Mouse (Mus musculus) intestine, embryonic 16.5 days (tissue): Measurements from ENCODE around the gene Ksr1. TPM values are rescaled to one million over a fixed set of nuclear protein-coding genes. Genes with fewer than 3 reads are reported as not detected.
A peak's percentile ranks its signal among the peaks of the same experiment; 100 is the strongest.

ENCODE experiments used
- ATAC-seq: fragments of 200-750 bp; cut with Nextera tagmentation; 2 replicates; pipeline ENCODE4 v1.8.0; 2017; ENCODE audit warnings: moderate TSS enrichment, moderate library complexity
- H3K27ac ChIP-seq: fragments of 300-500 bp; sonication (generic); 2 replicates; pipeline ENCODE4 v1.5.1; 2014; ENCODE audit warnings: mild to moderate bottlenecking, low read length
- H3K27me3 ChIP-seq: fragments of 300-500 bp; sonication (generic); replicated peaks from 2 replicates; pipeline ENCODE4 v1.6.1; 2014; ENCODE audit warnings: low read length, control low read depth, mixed read lengths; ENCODE audit not compliant: control insufficient read depth, insufficient read depth
- H3K36me3 ChIP-seq: fragments of 300-500 bp; sonication (generic); 2 replicates; pipeline ENCODE4 v1.6.1; 2014; ENCODE audit warnings: low read length, control low read depth; ENCODE audit not compliant: control insufficient read depth, insufficient read depth
- H3K4me1 ChIP-seq: fragments of 300-500 bp; sonication (generic); 2 replicates; pipeline ENCODE4 v1.6.1; 2014; ENCODE audit warnings: low read length, control low read depth, mixed read lengths; ENCODE audit not compliant: control insufficient read depth, insufficient read depth
- H3K4me2 ChIP-seq: fragments of 300-500 bp; sonication (generic); 2 replicates; pipeline ENCODE4 v1.6.1; 2014; ENCODE audit warnings: low read depth, low read length, control low read depth
- H3K4me3 ChIP-seq: fragments of 300-500 bp; sonication (generic); 2 replicates; pipeline ENCODE4 v1.5.1; 2014; ENCODE audit warnings: mild to moderate bottlenecking, low read length
- H3K9ac ChIP-seq: fragments of 300-500 bp; sonication (generic); 2 replicates; pipeline ENCODE4 v1.6.1; 2014; ENCODE audit warnings: low read depth, low read length
- H3K9me3 ChIP-seq: fragments of 300-500 bp; sonication (generic); 2 replicates; pipeline ENCODE4 v1.6.1; 2016; ENCODE audit warnings: low read length, control low read depth; ENCODE audit not compliant: control insufficient read depth
- WGBS: fragments of 180-500 bp; shearing (Covaris S2); extraction: QIAGEN DNeasy Blood & Tissue Kit; methylation state at CpG from one replicate; pipeline ENCODE4 v1.1.7; 2014; 5-methylcytosine and 5-hydroxymethylcytosine counted together
- polyA plus RNA-seq: library from polyadenylated mRNA; unstranded; fragments of >200 nt; fragmentation: Nextera tagmentation; extraction: Ambion mirVana; gene quantifications from 2 replicates; pipeline ENCODE4 v1.2.1, GENCODE M21; 2015

Gene Ksr1
- polyA plus RNA-seq, 1 experiment from 2014 or later: 4.1 TPM

- H3K27ac ChIP-seq: peak overlapping the region; percentile 21; the same call in 1 of the 2 replicates
Measured at GRCm38 (mm10) chr11:79061839-79062238, 84.4 kb downstream of the Ksr1 start.

DNA sequence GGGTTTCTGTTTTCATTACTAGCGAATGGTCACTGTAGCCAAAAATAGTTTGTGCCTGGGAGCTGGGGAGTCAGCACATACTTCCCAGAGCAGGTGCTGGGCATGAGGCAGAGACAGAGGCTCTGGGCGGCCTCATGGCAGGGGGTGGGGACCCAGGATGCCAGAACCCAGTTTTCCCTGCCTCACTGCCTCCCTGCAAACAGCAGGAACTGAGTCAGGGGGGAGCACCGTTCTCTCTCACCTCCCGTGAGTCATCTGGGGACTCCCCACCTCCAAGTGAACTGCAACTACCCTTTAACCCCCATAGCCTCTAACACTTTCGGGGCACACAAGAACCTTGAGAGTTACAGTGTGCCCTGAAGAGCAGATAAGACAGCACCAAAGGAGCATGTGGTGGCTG, 86.4 kb downstream of the Ksr1 start:
- H3K27me3 ChIP-seq: no peaks in the 10 kb centered on the region
- no peak overlapping the region for H3K4me3 ChIP-seq
- H3K4me2 ChIP-seq: no peak overlapping the region
- WGBS: 70% methylated on average over 5 of the region's 5 CpGs
- H3K9me3 ChIP-seq: no peaks in the 10 kb centered on the region
- H3K9ac ChIP-seq: 0 out of 2 replicates have a peak overlapping the region, but pooled peaks have one; percentile 32
- no peak overlapping the region for H3K27ac ChIP-seq
- no peaks in the 10 kb centered on the region for H3K36me3 ChIP-seq
- H3K4me1 ChIP-seq: peaks cover 18% of the 10 kb centered on the region; the same call in 1 of the 2 replicates
- no peak for ATAC-seq

More at GRCm38 (mm10) chr11:79061839-79062238, 84.4 kb downstream of the Ksr1 start:
- H3K27me3 ChIP-seq: no peaks in the 10 kb centered on the region
- WGBS: 55% methylated on average over 7 of the region's 7 CpGs
- peak; percentile 93 for ATAC-seq
- 0 out of 2 replicates have a peak overlapping the region, but pooled peaks have one; percentile 24 for H3K9ac ChIP-seq
- peaks cover 26% of the 10 kb centered on the region for H3K4me1 ChIP-seq
- peak overlapping the region; percentile 20 for H3K4me3 ChIP-seq
- H3K4me2 ChIP-seq: 0 out of 2 replicates have a peak overlapping the region, but pooled peaks have one; percentile 31
- H3K9me3 ChIP-seq: no peaks in the 10 kb centered on the region
- H3K36me3 ChIP-seq: no peaks in the 10 kb centered on the region

- peaks cover 21% of the 10 kb centered on the region; the same call in 1 of the 2 replicates for H3K4me1 ChIP-seq
- H3K9me3 ChIP-seq: no peaks in the 10 kb centered on the region
- no peak overlapping the region for H3K4me3 ChIP-seq
- 85% methylated on average over 4 of the region's 4 CpGs for WGBS
- H3K4me2 ChIP-seq: no peak overlapping the region
- no peaks in the 10 kb centered on the region for H3K27me3 ChIP-seq
- no peak for ATAC-seq
- no peaks in the 10 kb centered on the region for H3K36me3 ChIP-seq
- no peak overlapping the region for H3K27ac ChIP-seq
- H3K9ac ChIP-seq: no peak overlapping the region
Measured at GRCm38 (mm10) chr11:79059062-79059461, 87.1 kb downstream of the Ksr1 start.

- 78% methylated on average over 6 of the region's 6 CpGs for WGBS
- ATAC-seq: no peak
- H3K27ac ChIP-seq: no peak overlapping the region
- H3K4me1 ChIP-seq: peaks cover 21% of the 10 kb centered on the region; the same call in 1 of the 2 replicates
- H3K4me2 ChIP-seq: no peak overlapping the region
- H3K27me3 ChIP-seq: no peaks in the 10 kb centered on the region
- no peaks in the 10 kb centered on the region for H3K36me3 ChIP-seq
- H3K9ac ChIP-seq: no peak overlapping the region
- no peaks in the 10 kb centered on the region for H3K9me3 ChIP-seq
- H3K4me3 ChIP-seq: no peak overlapping the region
Measured at GRCm38 (mm10) chr11:79058610-79059009, 87.6 kb downstream of the Ksr1 start.

GRCm38 (mm10) chr11:79057809-79058208, 88.4 kb downstream of the Ksr1 start:
- no peaks in the 10 kb centered on the region for H3K36me3 ChIP-seq
- H3K4me2 ChIP-seq: no peak overlapping the region
- H3K4me3 ChIP-seq: no peak overlapping the region
- no peaks in the 10 kb centered on the region for H3K27me3 ChIP-seq
- no peaks in the 10 kb centered on the region for H3K9me3 ChIP-seq
- no peak overlapping the region for H3K27ac ChIP-seq
- no peak for ATAC-seq
- H3K9ac ChIP-seq: no peak overlapping the region
- WGBS: 31% methylated on average over 4 of the region's 4 CpGs
- peaks cover 21% of the 10 kb centered on the region; the same call in 1 of the 2 replicates for H3K4me1 ChIP-seq

DNA sequence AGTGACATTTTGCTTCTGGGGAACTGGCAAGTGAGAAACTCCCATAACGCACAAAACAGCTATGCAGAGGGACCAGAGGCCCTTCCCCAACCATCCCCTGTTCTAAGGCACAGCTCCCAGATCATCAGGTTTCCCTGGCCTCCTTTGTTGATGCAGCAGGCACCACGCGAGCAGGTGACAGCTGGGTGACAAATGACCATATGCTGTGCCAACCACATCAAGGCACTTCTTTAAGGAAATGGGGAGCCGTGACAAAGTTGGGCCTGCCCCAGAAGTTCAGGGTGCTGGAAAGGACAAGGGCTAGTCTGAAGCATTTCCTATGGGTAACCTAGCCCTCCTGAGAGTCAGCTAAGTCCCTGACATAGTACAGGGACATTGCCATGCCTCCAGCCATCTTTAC, 89.3 kb downstream of the Ksr1 start:
- no peaks in the 10 kb centered on the region for H3K36me3 ChIP-seq
- no peak overlapping the region for H3K4me2 ChIP-seq
- H3K9me3 ChIP-seq: no peaks in the 10 kb centered on the region
- H3K9ac ChIP-seq: no peak overlapping the region
- H3K4me3 ChIP-seq: no peak overlapping the region
- peaks cover 14% of the 10 kb centered on the region; the same call in 1 of the 2 replicates for H3K4me1 ChIP-seq
- no peak overlapping the region for H3K27ac ChIP-seq
- no peak for ATAC-seq
- 53% methylated on average over 4 of the region's 4 CpGs for WGBS
- H3K27me3 ChIP-seq: no peaks in the 10 kb centered on the region

DNA sequence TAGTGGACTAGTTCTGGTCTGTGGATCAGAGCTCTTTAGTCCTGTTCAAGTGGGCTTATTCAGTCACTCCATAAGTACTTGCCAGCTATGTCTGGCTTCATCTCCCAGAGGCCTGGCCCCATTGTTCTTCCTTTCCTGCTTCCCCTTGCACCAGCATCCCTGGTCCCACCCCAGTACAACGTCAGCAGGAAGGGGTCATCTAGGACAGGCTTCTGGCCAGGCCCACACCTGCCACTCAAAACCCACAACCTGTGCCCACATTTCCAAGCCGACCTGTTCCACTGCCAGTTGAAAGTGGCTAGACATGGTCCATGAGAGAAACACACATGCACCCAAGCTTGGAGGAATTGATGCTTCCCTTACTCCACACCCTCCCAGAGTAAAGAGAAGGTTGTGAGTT, 90.2 kb downstream of the Ksr1 start:
- no peak overlapping the region for H3K4me3 ChIP-seq
- H3K9ac ChIP-seq: no peak overlapping the region
- H3K27me3 ChIP-seq: no peaks in the 10 kb centered on the region
- H3K4me1 ChIP-seq: peaks cover 18% of the 10 kb centered on the region; the same call in 1 of the 2 replicates
- WGBS: 56% methylated on average over 2 of the region's 2 CpGs
- H3K4me2 ChIP-seq: no peak overlapping the region
- 0 out of 2 replicates have a peak, but pooled peaks have one; percentile 14 for ATAC-seq
- no peaks in the 10 kb centered on the region for H3K9me3 ChIP-seq
- H3K27ac ChIP-seq: no peak overlapping the region
- H3K36me3 ChIP-seq: no peaks in the 10 kb centered on the region

- H3K4me1 ChIP-seq: peaks cover 19% of the 10 kb centered on the region; the same call in 1 of the 2 replicates
- no peaks in the 10 kb centered on the region for H3K27me3 ChIP-seq
- ATAC-seq: no peak
- no peak overlapping the region for H3K4me2 ChIP-seq
- no peaks in the 10 kb centered on the region for H3K9me3 ChIP-seq
- H3K9ac ChIP-seq: no peak overlapping the region
- H3K4me3 ChIP-seq: no peak overlapping the region
- 82% methylated on average over 8 of the region's 8 CpGs for WGBS
- peak overlapping the region; percentile 49; the same call in 1 of the 2 replicates for H3K27ac ChIP-seq
- no peaks in the 10 kb centered on the region for H3K36me3 ChIP-seq
Measured at GRCm38 (mm10) chr11:79055161-79055560, 91.0 kb downstream of the Ksr1 start.

DNA sequence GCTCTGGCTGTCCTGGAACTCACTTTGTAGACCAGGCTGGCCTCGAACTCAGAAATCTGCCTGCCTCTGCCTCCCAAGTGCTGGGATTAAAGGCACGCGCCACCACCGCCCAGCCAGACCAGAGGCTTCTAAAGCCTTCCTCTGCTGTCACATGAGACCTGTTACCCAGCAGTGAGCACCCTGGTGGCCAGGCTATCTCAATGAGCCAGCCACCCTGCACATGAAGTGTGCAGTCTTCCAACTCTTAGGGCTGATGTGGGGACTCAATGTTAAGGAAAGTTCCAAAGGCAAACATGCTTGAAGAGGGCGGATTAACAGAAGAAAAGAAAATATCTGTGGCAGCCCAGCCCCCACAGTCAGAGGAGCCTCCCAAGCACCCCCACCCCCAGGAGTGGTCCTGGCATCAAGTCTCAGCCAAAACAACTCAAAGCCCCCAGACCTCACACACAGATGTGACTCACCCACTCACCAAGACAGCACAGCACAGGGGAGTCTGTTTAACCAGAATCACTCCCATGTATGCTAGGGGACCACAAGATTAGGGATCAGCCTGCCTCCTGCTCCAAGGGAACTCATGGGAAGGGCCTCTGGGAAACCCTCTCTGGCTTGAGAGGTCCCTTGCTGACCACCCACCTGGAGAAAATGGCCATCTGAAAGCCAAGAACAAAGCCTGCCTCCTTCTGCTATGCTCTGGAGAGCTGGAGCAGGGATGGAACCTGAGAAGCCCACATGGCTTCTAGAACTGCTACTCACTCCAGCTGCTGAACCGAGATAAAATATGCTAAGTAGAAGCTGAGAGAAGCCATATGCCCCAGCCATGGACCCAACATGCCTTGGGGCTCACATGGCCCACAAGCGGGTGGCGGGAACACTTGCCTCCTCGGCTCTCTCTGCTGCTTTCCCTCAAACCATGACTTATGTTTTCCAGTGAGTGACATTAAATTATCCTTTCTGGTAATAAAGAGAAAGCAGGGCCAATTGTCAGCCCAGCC, 91.8 kb downstream of the Ksr1 start:
- no peak overlapping the region for H3K4me3 ChIP-seq
- H3K9me3 ChIP-seq: no peaks in the 10 kb centered on the region
- ATAC-seq: 0 out of 2 replicates have a peak, but pooled peaks have one; percentile 4
- H3K9ac ChIP-seq: no peak overlapping the region
- 77% methylated on average over 9 of the region's 9 CpGs for WGBS
- H3K36me3 ChIP-seq: no peaks in the 10 kb centered on the region
- no peak overlapping the region for H3K4me2 ChIP-seq
- H3K27me3 ChIP-seq: no peaks in the 10 kb centered on the region
- H3K4me1 ChIP-seq: peaks cover 19% of the 10 kb centered on the region; the same call in 1 of the 2 replicates
- no peak overlapping the region for H3K27ac ChIP-seq
